Comparison of ENCODE assay signal across 9 mouse cellular contexts in genomic region chr9:97013153-97013552, GRCm38 (mm10). TPM values are rescaled to one million over a fixed set of nuclear protein-coding genes. Genes with fewer than 3 reads are reported as not detected.
DNase-seq lines count a peak whose midpoint lies in the region; ATAC-seq and TF ChIP-seq lines count a peak whose summit lies in the region.
"Had no signal": no experiment of that assay in that cellular context is flagged by ENCODE, and none has a peak within 500 bp of the region (broad histone marks: within the 10 kb centered on the region; RNA-seq: fewer than 3 reads in every experiment).

No protein-coding gene starts in this region.

- no peak for TF ChIP-seq POLR2A in heart, adult 2 months (IDR thresholded peaks at IDR 0.05; ENCODE audit: insufficient read depth, low read depth, low read length)

- no peak for TF ChIP-seq CTCF in heart, adult 2 months (IDR thresholded peaks at IDR 0.05)

- no peak for DNase-seq in heart, adult 2 months
- peak; percentile 60 to 62 for DNase-seq in left cerebral cortex, postnatal 36 days (ENCODE audit: low spot score in 2 of 2)
- DNase-seq in right cerebral cortex, postnatal 4 days = peak; percentile 33
- no peak for DNase-seq in spleen, postnatal 10 days (ENCODE audit: low spot score in 2 of 2)

- WGBS in heart, embryonic 13.5 days = 18% methylated on average over 6 of the region's 6 CpGs
- 47% methylated on average over 6 of the region's 6 CpGs for WGBS in heart, adult 2 months
- WGBS in embryonic facial prominence, embryonic 12.5 days = 20% methylated on average over 6 of the region's 6 CpGs
- WGBS in intestine, embryonic 16.5 days = 29% methylated on average over 6 of the region's 6 CpGs

- no peak for TF ChIP-seq EP300 in heart, adult 2 months (IDR thresholded peaks at IDR 0.05; ENCODE audit: insufficient read depth, low read depth, low read length)

- no peak overlapping the region for H3K4me2 ChIP-seq in heart, embryonic 13.5 days
- no peak overlapping the region for H3K4me2 ChIP-seq in embryonic facial prominence, embryonic 12.5 days (replicated peaks)
- no peak overlapping the region for H3K4me2 ChIP-seq in intestine, embryonic 16.5 days (ENCODE audit: low read depth, low read length)

- H3K27ac ChIP-seq in heart, embryonic 13.5 days (replicated peaks) = peak overlapping the region; percentile 54
- H3K27ac ChIP-seq in heart, adult 2 months = no peak overlapping the region
- no peak overlapping the region for H3K27ac ChIP-seq in embryonic facial prominence, embryonic 12.5 days
- H3K27ac ChIP-seq in intestine, embryonic 16.5 days (ENCODE audit: low read length) = no peak overlapping the region

- ATAC-seq in heart, embryonic 13.5 days (ENCODE audit: extremely low read depth, insufficient number of reproducible peaks, low FRiP score, low TSS enrichment) = no peak
- ATAC-seq in embryonic facial prominence, embryonic 12.5 days (ENCODE audit: insufficient number of reproducible peaks, insufficient read depth, low FRiP score, low TSS enrichment) = 0 out of 2 replicates have a peak, but pooled peaks have one; percentile 24
- ATAC-seq in intestine, embryonic 16.5 days = peak; percentile 39; the same call in 1 of the 2 replicates
- ATAC-seq in CD4-positive, CD25-positive, alpha-beta regulatory T cell, adult 4 months = no peak

- no peak overlapping the region for H3K4me3 ChIP-seq in heart, embryonic 13.5 days
- H3K4me3 ChIP-seq in heart, adult 2 months = no peak overlapping the region
- H3K4me3 ChIP-seq in embryonic facial prominence, embryonic 12.5 days = no peak overlapping the region
- H3K4me3 ChIP-seq in intestine, embryonic 16.5 days (ENCODE audit: low read length) = no peak overlapping the region

- H3K9ac ChIP-seq in heart, embryonic 13.5 days = peak overlapping the region; percentile 33
- H3K9ac ChIP-seq in heart, adult 2 months (ENCODE audit: low read depth, low read length) = no peak overlapping the region
- H3K9ac ChIP-seq in embryonic facial prominence, embryonic 12.5 days = no peak overlapping the region
- H3K9ac ChIP-seq in intestine, embryonic 16.5 days (ENCODE audit: low read depth, low read length) = no peak overlapping the region

- H3K27me3 ChIP-seq in heart, embryonic 13.5 days (replicated peaks) = no peaks in the 10 kb centered on the region
- H3K27me3 ChIP-seq in heart, adult 2 months (ENCODE audit: control insufficient read depth, insufficient read depth, low read length) = no peaks in the 10 kb centered on the region
- no peaks in the 10 kb centered on the region for H3K27me3 ChIP-seq in embryonic facial prominence, embryonic 12.5 days
- no peaks in the 10 kb centered on the region for H3K27me3 ChIP-seq in intestine, embryonic 16.5 days (replicated peaks; ENCODE audit: control insufficient read depth, insufficient read depth, low read length)

- H3K79me2 ChIP-seq in heart, adult 2 months (replicated peaks; ENCODE audit: control insufficient read depth, insufficient read depth, low read length) = no peaks in the 10 kb centered on the region

- H3K4me1 ChIP-seq in heart, embryonic 13.5 days = peaks cover 73% of the 10 kb centered on the region
- no peaks in the 10 kb centered on the region for H3K4me1 ChIP-seq in heart, adult 2 months (ENCODE audit: control insufficient read depth, insufficient read depth, low read length)
- peaks cover 31% of the 10 kb centered on the region for H3K4me1 ChIP-seq in embryonic facial prominence, embryonic 12.5 days
- peaks cover 29% of the 10 kb centered on the region for H3K4me1 ChIP-seq in intestine, embryonic 16.5 days (ENCODE audit: control insufficient read depth, insufficient read depth, low read length)

- H3K9me3 ChIP-seq in heart, embryonic 13.5 days = no peaks in the 10 kb centered on the region
- H3K9me3 ChIP-seq in embryonic facial prominence, embryonic 12.5 days = no peaks in the 10 kb centered on the region
- no peaks in the 10 kb centered on the region for H3K9me3 ChIP-seq in intestine, embryonic 16.5 days (ENCODE audit: control insufficient read depth, low read length)

- intact Hi-C loops in heart, adult 2 months (cut with DNase I) = no loop called here
- intact Hi-C loops in left cerebral cortex, postnatal 36 days (cut with DNase I) = no loop called here

- H3K36me3 ChIP-seq in heart, embryonic 13.5 days = peaks cover 14% of the 10 kb centered on the region
- H3K36me3 ChIP-seq in heart, adult 2 months (ENCODE audit: control insufficient read depth, insufficient read depth, low read length) = no peaks in the 10 kb centered on the region
- 0 out of 2 replicates have a peak, but pooled peaks cover 4% of the 10 kb centered on the region for H3K36me3 ChIP-seq in embryonic facial prominence, embryonic 12.5 days
- H3K36me3 ChIP-seq in intestine, embryonic 16.5 days (ENCODE audit: control insufficient read depth, insufficient read depth, low read length) = no peaks in the 10 kb centered on the region

RNA-seq across cellular contexts. Expression of gene Spsb4, which starts 5.5 kb away (rescaled TPM):
- polyA plus RNA-seq in heart, embryonic 13.5 days (2015; fragmentation: Nextera tagmentation; extraction: Ambion mirVana) = 55.5 and 61.4 TPM in 2 replicates
- total RNA-seq in heart, adult 2 months (2021) = 1 to 10 TPM; 4.2 to 9.1 TPM
- polyA plus RNA-seq in heart, adult 2 months (2012; rRNA removed) = 7.2 and 7.6 TPM in 2 replicates
- 35.2 and 36.8 TPM in 2 replicates for polyA plus RNA-seq in embryonic facial prominence, embryonic 12.5 days (2016; fragmentation: Nextera tagmentation; extraction: Ambion mirVana)
- 28.7 and 34.0 TPM in 2 replicates for polyA plus RNA-seq in intestine, embryonic 16.5 days (2015; fragmentation: Nextera tagmentation; extraction: Ambion mirVana)
- 1 to 10 TPM; 4.8 to 5.5 TPM for total RNA-seq in left cerebral cortex, postnatal 36 days (2021)
- not detected for polyA plus RNA-seq in CD4-positive, CD25-positive, alpha-beta regulatory T cell, adult 4 months (2017; shearing (Covaris generic))
- total RNA-seq: CH12.LX had no signal

Comparison
In these comparisons a context has a peak if more than half of its experiments do, and no peak if none do; other contexts are left out.
1. ATAC-seq: peak in embryonic facial prominence, embryonic 12.5 days (single experiment) and intestine, embryonic 16.5 days (single experiment); none in heart, embryonic 13.5 days (single experiment) and CD4-positive, CD25-positive, alpha-beta regulatory T cell, adult 4 months (single experiment).
2. DNase-seq: peak in left cerebral cortex, postnatal 36 days (2 of 2) and right cerebral cortex, postnatal 4 days (single experiment); none in heart, adult 2 months (0 of 2) and spleen, postnatal 10 days (0 of 2).